8 mouse cellular contexts compared by ENCODE assay signal in genomic region chr6:115134501-115135331, GRCm38 (mm10). TPM values are rescaled to one million over a fixed set of nuclear protein-coding genes. Genes with fewer than 3 reads are reported as not detected.
DNase-seq lines count a peak whose midpoint lies in the region; ATAC-seq and TF ChIP-seq lines count a peak whose summit lies in the region.

Gene Syn2, plus strand, starts transcription at chr6:115134902.

- H3K9me3 ChIP-seq in ES-E14 (ENCODE audit: control insufficient read depth, insufficient read depth, low read depth, low read length) = no peaks in the 10 kb centered on the region
- H3K9me3 ChIP-seq in liver, postnatal 0 days (ENCODE audit: low read length) = no peaks in the 10 kb centered on the region

- ATAC-seq in frontal cortex, adult (ENCODE audit: low TSS enrichment) = peak; percentile 87
- peak; percentile 77 for ATAC-seq in liver, postnatal 0 days

- H3K4me1 ChIP-seq in ES-E14 (ENCODE audit: control insufficient read depth in 2 of 2, insufficient read depth in 2 of 2, low read length in 2 of 2, poor library complexity in 1 of 2) = no peaks in the 10 kb centered on the region
- H3K4me1 ChIP-seq in cerebellum, adult 2 months (ENCODE audit: control insufficient read depth, insufficient read depth, low read length) = no peaks in the 10 kb centered on the region; the same call in 1 of the 2 replicates
- H3K4me1 ChIP-seq in liver, postnatal 0 days (ENCODE audit: insufficient read depth) = peaks cover 6% of the 10 kb centered on the region; the same call in 1 of the 2 replicates
- H3K4me1 ChIP-seq in olfactory bulb, adult 2 months (ENCODE audit: control insufficient read depth, insufficient read depth, low read length) = peaks cover 4% of the 10 kb centered on the region; the same call in 1 of the 2 replicates

- no peak within 1 kb of the TSS for H3K27ac ChIP-seq in ES-E14 (ENCODE audit: insufficient read depth, low read depth, low read length, poor library complexity, severe bottlenecking)
- H3K27ac ChIP-seq in cerebellum, adult 2 months (ENCODE audit: insufficient read depth, low read length) = peak within 1 kb of the TSS; percentile 91
- no peak within 1 kb of the TSS for H3K27ac ChIP-seq in liver, postnatal 0 days (ENCODE audit: low read depth)
- H3K27ac ChIP-seq in olfactory bulb, adult 2 months (ENCODE audit: insufficient read depth, low read depth, low read length) = peak within 1 kb of the TSS; percentile 94

- TF ChIP-seq EP300 in liver, postnatal 0 days (IDR thresholded peaks at IDR 0.05; ENCODE audit: low read depth) = no peak

- H3K4me3 ChIP-seq in ES-E14 (ENCODE audit: insufficient read depth in 1 of 2, low read depth in 1 of 2, low read length in 2 of 2, poor library complexity in 1 of 2, severe bottlenecking in 1 of 2) = peak within 1 kb of the TSS; percentile 76 to 79
- peak within 1 kb of the TSS; percentile 90 for H3K4me3 ChIP-seq in cerebellum, adult 2 months (replicated peaks; ENCODE audit: insufficient read depth, low read depth, low read length)
- peak within 1 kb of the TSS; percentile 48 for H3K4me3 ChIP-seq in liver, postnatal 0 days (ENCODE audit: low read depth, low read length)
- peak within 1 kb of the TSS; percentile 85 for H3K4me3 ChIP-seq in olfactory bulb, adult 2 months (ENCODE audit: insufficient read depth, low read depth, low read length)

- DNase-seq in ES-E14 (ENCODE audit: low read depth, low spot score) = peak; percentile 55
- peak; percentile 96 to 98 for DNase-seq in cerebellum, adult 2 months
- peak; percentile 70 for DNase-seq in heart, postnatal 36 days
- peak; percentile 93 to 94 for DNase-seq in layer of hippocampus, adult 18-20 months (ENCODE audit: low spot score in 2 of 2)
- DNase-seq in liver, postnatal 0 days = peak; percentile 74
- DNase-seq in testis, postnatal 14 days (ENCODE audit: low spot score) = peak; percentile 88

- under 1% methylated on average over 75 of the region's 75 CpGs for WGBS in cerebellum, adult 2 months
- 1% methylated on average over 71 of the region's 75 CpGs for WGBS in liver, postnatal 0 days (ENCODE audit: insufficient replicate concordance)
- under 1% methylated on average over 75 of the region's 75 CpGs for WGBS in olfactory bulb, adult 2 months

- no peak for TF ChIP-seq CTCF in cerebellum, adult 2 months (IDR thresholded peaks at IDR 0.05; ENCODE audit: borderline replicate concordance, insufficient read depth, low read depth, low read length)
- no peak for TF ChIP-seq CTCF in liver, postnatal 0 days (IDR thresholded peaks at IDR 0.05; ENCODE audit: low read depth)
- no peak for TF ChIP-seq CTCF in olfactory bulb, adult 2 months (IDR thresholded peaks at IDR 0.05; ENCODE audit: insufficient read depth, low read depth, low read length)

- TF ChIP-seq POLR2A in cerebellum, adult 2 months (IDR thresholded peaks at IDR 0.05; ENCODE audit: borderline replicate concordance, insufficient read depth, low read length) = peak; percentile 95
- TF ChIP-seq POLR2A in olfactory bulb, adult 2 months (IDR thresholded peaks at IDR 0.05; ENCODE audit: insufficient read depth, low read depth, low read length) = peak; percentile 94

- H3K36me3 ChIP-seq in ES-E14 (ENCODE audit: control insufficient read depth, insufficient read depth, low read length, poor library complexity, severe bottlenecking) = no peaks in the 10 kb centered on the region
- H3K36me3 ChIP-seq in liver, postnatal 0 days (replicated peaks; ENCODE audit: insufficient read depth, low read length) = no peaks in the 10 kb centered on the region

- intact Hi-C loops in heart, postnatal 36 days (cut with DNase I) = no loop called here

- H3K4me2 ChIP-seq in liver, postnatal 0 days (ENCODE audit: low read depth, low read length) = peak within 1 kb of the TSS; percentile 77

- no peaks in the 10 kb centered on the region for H3K27me3 ChIP-seq in cerebellum, adult 2 months (ENCODE audit: control insufficient read depth, insufficient read depth, low read length)
- peaks cover 40% of the 10 kb centered on the region for H3K27me3 ChIP-seq in liver, postnatal 0 days (ENCODE audit: insufficient read depth, low read length)

- H3K9ac ChIP-seq in ES-E14 (ENCODE audit: insufficient read depth, low read depth, low read length, poor library complexity, severe bottlenecking) = peak within 1 kb of the TSS; percentile 67
- H3K9ac ChIP-seq in liver, postnatal 0 days (replicated peaks) = peak within 1 kb of the TSS; percentile 34; the same call in 1 of the 2 replicates

- in situ Hi-C loops in ES-E14 (cut with MboI; ENCODE audit: low sequenced_read_pairs in 2 of 2, unreplicated experiment in 2 of 2) = no loop called here

TF ChIP-seq in ES-E14, 5 proteins besides CTCF, POLR2A, EP300 and RAD21:
- TF ChIP-seq ZC3H11A (IDR thresholded peaks at IDR 0.05; ENCODE audit: borderline replicate concordance, low read depth, low read length) (no peak), CHD2 (IDR thresholded peaks at IDR 0.05; ENCODE audit: low read depth, low read length) (no peak), MAFK (IDR thresholded peaks at IDR 0.05; ENCODE audit: insufficient read depth, low read depth, low read length) (no peak), ZNF384 (IDR thresholded peaks at IDR 0.05; ENCODE audit: low read depth, low read length) (no peak), HCFC1 (IDR thresholded peaks at IDR 0.05; ENCODE audit: borderline replicate concordance, insufficient read depth, low read length) (no peak)

RNA-seq across cellular contexts. Expression of gene Syn2, which starts in this region (rescaled TPM):
- total RNA-seq in ES-E14 (2012; rRNA removed) = 0.04 and 0.16 TPM in 2 replicates
- 272 and 292 TPM in 2 replicates for polyA plus RNA-seq in cerebellum, adult 2 months (2012; rRNA removed)
- total RNA-seq in heart, postnatal 36 days (2021) = 1 to 10 TPM; 3.4 to 5.7 TPM
- total RNA-seq in layer of hippocampus, adult 18-20 months (2021) = 100 to 1,000 TPM; 579 to 589 TPM
- 0.20 and 0.21 TPM in 2 replicates for polyA plus RNA-seq in liver, postnatal 0 days (2015; fragmentation: Nextera tagmentation; extraction: Ambion mirVana)
- polyA plus RNA-seq in olfactory bulb, adult 2 months (2012; ENCODE audit: insufficient read depth, insufficient read length, low replicate concordance, missing spikeins) = 93.0 TPM in 1 of 2 replicates, not detected in the other

Comparison
In these comparisons a context has a peak if more than half of its experiments do, and no peak if none do; other contexts are left out.
1. RNA of gene Syn2 (total RNA-seq): 579 to 589 TPM in layer of hippocampus, adult 18-20 months; 3.4 to 5.7 TPM in heart, postnatal 36 days and 0.04 to 0.16 TPM in ES-E14; every median in the first group is over 10 times any median in the second.
2. RNA of gene Syn2 (polyA plus RNA-seq): 272 to 292 TPM in cerebellum, adult 2 months and 93.0 TPM in olfactory bulb, adult 2 months; 0.20 to 0.21 TPM in liver, postnatal 0 days; every median in the first group is over 10 times any median in the second.
3. Peak in DNase-seq, H3K4me3 ChIP-seq and H3K9ac ChIP-seq in ES-E14; RNA of the gene not detected or under 1 TPM.
4. Peak in DNase-seq, ATAC-seq, H3K4me3 ChIP-seq, H3K9ac ChIP-seq and H3K4me2 ChIP-seq in liver, postnatal 0 days; RNA of the gene not detected or under 1 TPM.
5. H3K27ac ChIP-seq: peak in cerebellum, adult 2 months (single experiment) and olfactory bulb, adult 2 months (single experiment); none in ES-E14 (single experiment) and liver, postnatal 0 days (single experiment).
6. Peak in every context shown above with its lines, with median percentiles within 50 percentile points of each other: DNase-seq and H3K4me3 ChIP-seq.